Mouse (Mus musculus) kidney, adult 2 months (tissue): ENCODE measurements around the gene Abca13. TPM values are rescaled to one million over a fixed set of nuclear protein-coding genes. Genes with fewer than 3 reads are reported as not detected.

Experiments
- DNase-seq: peaks from one replicate; pipeline ENCODE4 v3.0.0; 2021
- H3K27ac ChIP-seq: fragments of 200-500 bp; 2 replicates; pipeline ENCODE4 v1.5.1; 2012; ENCODE audit warnings: low read depth, low read length, control low read depth, inconsistent platforms; ENCODE audit not compliant: insufficient read depth
- H3K27me3 ChIP-seq: fragments of 200-500 bp; replicated peaks from 2 replicates; pipeline ENCODE4 v1.6.1; 2012; ENCODE audit warnings: mild to moderate bottlenecking, moderate library complexity, low read length, inconsistent platforms; ENCODE audit not compliant: control insufficient read depth, insufficient read depth
- H3K36me3 ChIP-seq: fragments of 200-500 bp; 2 replicates; pipeline ENCODE4 v1.6.1; 2012; ENCODE audit warnings: mild to moderate bottlenecking, moderate library complexity, low read length, inconsistent platforms; ENCODE audit not compliant: control insufficient read depth, insufficient read depth
- H3K4me1 ChIP-seq: fragments of 200-500 bp; 2 replicates; pipeline ENCODE4 v1.6.1; 2011; ENCODE audit warnings: low read length; ENCODE audit not compliant: control insufficient read depth, insufficient read depth
- H3K4me3 ChIP-seq: fragments of 200-500 bp; 2 replicates; pipeline ENCODE4 v1.5.1; 2011; ENCODE audit warnings: mild to moderate bottlenecking, low read depth, low read length, control low read depth; ENCODE audit not compliant: insufficient read depth
- CTCF ChIP-seq: fragments of 200-500 bp; conservative IDR thresholded peaks from 2 replicates; pipeline ENCODE4 v1.5.1; 2011; ENCODE audit warnings: low read depth, mild to moderate bottlenecking, control low read depth, low read length, moderate library complexity, mixed read lengths; ENCODE audit not compliant: insufficient read depth, insufficient read length
- POLR2A ChIP-seq: fragments of 200-500 bp; IDR thresholded peaks from one replicate; pipeline ENCODE4 v1.6.1; 2011; ENCODE audit warnings: low read depth, low read length, control low read depth
- WGBS: fragments of 180-500 bp; shearing (Covaris S2); methylation state at CpG from one replicate; pipeline ENCODE4 v1.1.7; 2018; 5-methylcytosine and 5-hydroxymethylcytosine counted together
- polyA plus RNA-seq: library from polyadenylated mRNA; depleted of rRNA; stranded (reverse); fragments of >200 nt; gene quantifications from 2 replicates; pipeline ENCODE4 v1.2.3, GENCODE M21; 2012

The Abca13 gene
- polyA plus RNA-seq, 1 experiment: 7.6 TPM

- DNase-seq: no peak
- H3K27ac ChIP-seq: no peak overlapping the region
Observed at GRCm38 (mm10) chr11:9608249-9608648, 416.5 kb downstream of the Abca13 start.

GRCm38 (mm10) chr11:9609075-9609474 lies 417.3 kb downstream of the Abca13 start:
- TF ChIP-seq CTCF: no peak
- TF ChIP-seq POLR2A: no peak
- WGBS: 68% methylated on average over 3 of the region's 3 CpGs
- Histone ChIP-seq H3K36me3 (no peaks in the 10 kb centered on the region), H3K4me3 (no peak overlapping the region), H3K4me1 (no peaks in the 10 kb centered on the region), H3K27ac (no peak overlapping the region), H3K27me3 (no peaks in the 10 kb centered on the region)
- no peak for DNase-seq

More at GRCm38 (mm10) chr11:9608249-9608648, 416.5 kb downstream of the Abca13 start:
- Histone ChIP-seq H3K27me3 (no peaks in the 10 kb centered on the region), H3K4me1 (no peaks in the 10 kb centered on the region), H3K36me3 (no peaks in the 10 kb centered on the region), H3K4me3 (no peak overlapping the region)
- TF ChIP-seq CTCF (no peak), POLR2A (no peak)

GRCm38 (mm10) chr11:9616133-9616532 lies 424.4 kb downstream of the Abca13 start:
- H3K27ac ChIP-seq: no peak overlapping the region
- no peaks in the 10 kb centered on the region for H3K36me3 ChIP-seq
- no peaks in the 10 kb centered on the region for H3K4me1 ChIP-seq
- no peak overlapping the region for H3K4me3 ChIP-seq
- no peak for DNase-seq
- 79% methylated on average over 2 of the region's 2 CpGs for WGBS
- TF ChIP-seq POLR2A (no peak), CTCF (no peak)
- H3K27me3 ChIP-seq: no peaks in the 10 kb centered on the region

- no peaks in the 10 kb centered on the region for H3K4me1 ChIP-seq
- H3K27ac ChIP-seq: no peak overlapping the region
- no peak for DNase-seq
- no peak overlapping the region for H3K4me3 ChIP-seq
- H3K27me3 ChIP-seq: no peaks in the 10 kb centered on the region
- H3K36me3 ChIP-seq: no peaks in the 10 kb centered on the region
- TF ChIP-seq CTCF (no peak), POLR2A (no peak)
- WGBS: 85% methylated on average over 1 of the region's 1 CpGs
Observed at GRCm38 (mm10) chr11:9616665-9617064, 424.9 kb downstream of the Abca13 start.

GRCm38 (mm10) chr11:9619986-9620385 lies 428.2 kb downstream of the Abca13 start:
- Histone ChIP-seq H3K4me1 (no peaks in the 10 kb centered on the region), H3K4me3 (no peak overlapping the region), H3K27ac (no peak overlapping the region), H3K36me3 (no peaks in the 10 kb centered on the region), H3K27me3 (no peaks in the 10 kb centered on the region)
- 60% methylated on average over 1 of the region's 1 CpGs for WGBS
- DNase-seq: no peak
- TF ChIP-seq CTCF: no peak
- TF ChIP-seq POLR2A: no peak

- Histone ChIP-seq H3K4me3 (no peak overlapping the region), H3K27me3 (no peaks in the 10 kb centered on the region), H3K36me3 (no peaks in the 10 kb centered on the region), H3K27ac (no peak overlapping the region), H3K4me1 (no peaks in the 10 kb centered on the region)
- TF ChIP-seq POLR2A (no peak), CTCF (no peak)
- 84% methylated on average over 2 of the region's 2 CpGs for WGBS
- no peak for DNase-seq
Observed at GRCm38 (mm10) chr11:9622888-9623287, 431.1 kb downstream of the Abca13 start.

GRCm38 (mm10) chr11:9624753-9625152 lies 433.0 kb downstream of the Abca13 start:
- Histone ChIP-seq H3K36me3 (no peaks in the 10 kb centered on the region), H3K27me3 (no peaks in the 10 kb centered on the region), H3K4me3 (no peak overlapping the region), H3K4me1 (no peaks in the 10 kb centered on the region), H3K27ac (no peak overlapping the region)
- DNase-seq: no peak
- WGBS: 74% methylated on average over 1 of the region's 1 CpGs
- TF ChIP-seq CTCF (no peak), POLR2A (no peak)

- WGBS: 94% methylated on average over 1 of the region's 1 CpGs
- no peaks in the 10 kb centered on the region for H3K27me3 ChIP-seq
- H3K4me3 ChIP-seq: no peak overlapping the region
- TF ChIP-seq CTCF: no peak
- no peak for TF ChIP-seq POLR2A
- H3K27ac ChIP-seq: no peak overlapping the region
- no peaks in the 10 kb centered on the region for H3K4me1 ChIP-seq
- DNase-seq: no peak
- no peaks in the 10 kb centered on the region for H3K36me3 ChIP-seq
Observed at GRCm38 (mm10) chr11:9625812-9626211, 434.1 kb downstream of the Abca13 start.
